Mouse (Mus musculus) left cerebral cortex, postnatal 10 days (tissue): ENCODE measurements around the gene Adgrl3. TPM values are rescaled to one million over a fixed set of nuclear protein-coding genes. Genes with fewer than 3 reads are reported as not detected.

Experiments
- DNase-seq, 2 experiments: peaks; one replicate each; pipeline ENCODE4 v3.0.0; 2021 to 2022; ENCODE audit warnings: low spot score in 2 of 2, mixed read lengths in 1 of 2; ENCODE audit errors: extremely low spot score in 1 of 2
- intact Hi-C: fragments of 180-260 bp; cut with DNase I; formaldehyde crosslinking; loops from one replicate; pipeline ENCODE4 v1.15.1; 2025
- total RNA-seq, 2 experiments: library from RNA; stranded (reverse); gene quantifications; 2 replicates each; pipeline ENCODE4 v1.2.3; 2021

Gene Adgrl3
- total RNA-seq, 2 experiments from 2014 or later, result 218 to 221 TPM

DNA sequence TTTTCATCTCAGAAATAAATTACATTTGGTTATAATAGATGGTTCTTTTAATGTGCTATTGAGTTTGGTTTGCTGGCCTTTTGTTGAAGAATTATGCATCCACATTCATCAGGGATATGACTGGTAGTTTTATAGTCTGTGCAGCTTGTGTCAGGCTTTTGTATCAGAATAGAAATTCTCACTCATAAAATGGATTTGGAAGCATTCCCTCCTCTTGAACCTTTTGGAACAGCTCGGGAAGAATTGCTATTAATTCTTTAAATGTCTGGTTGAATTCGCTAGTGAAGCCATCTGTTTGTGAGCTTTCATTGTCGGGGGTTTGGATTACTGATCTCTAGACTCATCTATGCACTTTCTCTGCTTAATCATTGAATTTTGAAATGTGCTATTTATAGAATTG, 666.3 kb downstream of the Adgrl3 start:
- intact Hi-C loops, result no loop called here
- DNase-seq, result no peak

DNA sequence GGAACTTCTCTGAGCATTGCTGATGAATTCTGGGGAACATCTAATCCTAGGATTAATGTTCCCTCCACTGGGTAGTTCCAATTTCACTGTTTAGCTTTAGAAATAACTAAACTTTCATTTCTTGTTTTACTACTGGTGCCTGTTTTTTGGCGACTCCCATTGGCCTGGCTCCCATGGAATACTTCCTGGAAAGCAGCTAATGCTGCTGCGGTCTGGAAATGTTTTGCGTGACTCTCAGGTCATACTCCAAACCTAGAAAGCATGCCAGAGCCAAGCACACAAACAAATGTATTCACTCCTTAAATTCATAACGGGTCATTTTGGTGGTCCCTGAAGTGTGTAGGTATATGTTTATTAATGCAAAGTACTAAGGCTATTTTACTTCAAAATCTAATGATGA, 666.9 kb downstream of the Adgrl3 start:
- intact Hi-C loops, result no loop called here
- DNase-seq, result no peak

DNA sequence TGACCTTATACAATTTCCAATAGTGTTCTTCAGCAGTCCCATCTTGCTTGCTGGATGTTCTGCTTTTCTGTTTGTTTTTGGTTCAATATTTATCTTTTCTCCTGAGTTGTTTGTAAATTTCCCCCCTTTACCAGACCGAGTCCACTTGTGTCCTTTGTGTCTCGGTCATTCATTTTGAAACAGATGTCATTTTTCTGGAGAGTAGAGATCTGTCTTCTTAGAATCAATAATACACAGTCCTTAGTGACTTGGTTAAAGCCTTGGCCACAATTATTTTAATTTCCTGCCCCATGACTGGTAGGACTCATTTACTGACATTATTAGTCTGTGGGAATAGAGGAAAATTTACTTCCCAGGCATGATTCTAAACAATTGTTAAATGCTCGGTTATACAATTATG, 709.7 kb downstream of the Adgrl3 start:
- no peak for DNase-seq
- intact Hi-C loops, result no loop called here

DNA sequence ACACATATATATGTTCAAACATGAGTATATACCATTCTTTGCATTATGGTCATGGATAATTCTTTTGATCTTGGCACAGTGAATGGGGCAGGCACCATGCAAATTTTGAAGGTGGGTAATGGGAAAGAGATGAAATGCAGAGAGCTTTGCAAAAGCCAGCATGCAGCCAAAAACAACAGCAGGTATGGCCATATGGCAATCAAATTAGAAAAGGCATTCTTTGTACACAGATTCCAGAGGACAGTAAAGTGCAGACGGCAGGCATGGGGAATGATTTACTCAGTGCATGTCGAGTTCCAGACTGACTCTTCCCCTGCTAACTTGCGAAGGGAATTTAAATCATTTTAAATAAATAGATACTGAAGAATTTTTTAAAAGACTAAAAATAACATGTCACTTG, 716.1 kb downstream of the Adgrl3 start:
- DNase-seq, result no peak
- intact Hi-C loops, result no loop called here

DNA sequence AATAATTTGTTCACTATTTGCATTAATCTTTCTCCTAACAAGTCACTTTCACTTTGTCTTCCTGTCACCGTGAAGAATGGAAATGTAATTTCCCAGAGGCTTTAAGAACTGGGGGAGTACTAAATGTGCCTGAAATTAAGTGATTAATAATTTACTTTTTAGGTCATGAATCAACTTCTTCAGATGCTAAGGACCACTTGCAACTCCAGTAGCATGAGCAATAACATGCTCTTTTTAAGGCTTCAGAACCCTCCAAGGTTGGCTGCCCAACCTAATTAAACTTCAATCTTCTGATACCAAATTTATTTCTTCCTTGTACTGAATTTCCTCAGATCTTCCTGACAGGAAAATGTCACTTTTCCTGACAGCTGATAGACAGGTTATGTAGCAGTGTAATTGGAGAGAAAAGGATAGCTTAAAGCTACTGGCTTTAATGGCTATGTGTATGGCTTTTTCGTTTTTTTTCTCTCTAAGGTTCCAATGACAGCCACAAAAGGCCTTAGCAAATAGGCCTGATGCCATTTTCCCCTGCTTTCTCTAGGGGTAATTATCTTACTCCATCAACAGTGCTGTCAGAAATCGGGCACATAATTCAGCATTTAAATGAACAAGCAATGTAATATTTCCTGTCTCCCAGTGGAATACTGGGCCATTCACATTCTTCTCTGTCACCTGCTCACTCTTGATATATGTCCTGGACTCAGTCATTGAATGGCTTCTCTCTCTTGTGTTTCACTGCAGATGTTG, 718.5 kb downstream of the Adgrl3 start:
- intact Hi-C loops, result no loop called here
- DNase-seq, result no peak

DNA sequence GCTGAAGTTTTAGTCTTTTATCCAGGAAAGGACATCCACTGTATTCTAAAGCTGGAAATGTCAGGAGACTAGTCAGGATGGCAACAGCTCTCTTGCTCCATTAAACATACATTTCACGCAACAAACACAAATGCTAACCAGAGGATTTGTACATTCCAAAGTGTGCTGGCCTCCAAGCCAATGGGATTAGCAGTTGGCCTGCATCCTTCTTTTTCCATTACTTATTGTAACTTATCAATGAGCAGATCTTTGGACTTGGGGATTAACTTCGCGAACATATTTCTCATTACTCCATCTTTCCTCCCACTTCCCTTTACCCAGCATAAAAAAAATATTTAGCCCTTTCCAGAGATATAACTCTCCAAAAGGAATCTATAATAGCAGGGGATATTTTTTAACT, 732.5 kb downstream of the Adgrl3 start:
- no peak for DNase-seq
- intact Hi-C loops, result no loop called here

DNA sequence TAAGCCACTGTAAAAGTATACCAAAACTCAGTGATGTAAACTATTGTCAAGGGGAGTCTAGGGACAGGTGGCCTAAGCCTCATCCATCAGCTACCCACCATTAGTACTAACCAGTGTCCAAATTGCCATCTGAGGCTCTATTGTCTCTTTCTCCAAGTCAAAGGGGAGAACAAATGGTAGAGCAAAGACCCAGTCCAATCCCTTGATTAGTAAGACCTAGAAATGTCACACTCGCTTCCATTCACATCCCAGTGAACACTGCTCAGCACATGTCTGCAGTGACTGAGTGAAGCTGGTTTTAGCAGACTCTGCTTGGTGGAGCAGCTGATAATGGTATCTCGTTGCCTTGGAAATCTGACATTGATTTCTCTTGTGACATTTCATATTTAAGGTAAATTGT, 735.8 kb downstream of the Adgrl3 start:
- DNase-seq, result no peak
- intact Hi-C loops, result no loop called here

DNA sequence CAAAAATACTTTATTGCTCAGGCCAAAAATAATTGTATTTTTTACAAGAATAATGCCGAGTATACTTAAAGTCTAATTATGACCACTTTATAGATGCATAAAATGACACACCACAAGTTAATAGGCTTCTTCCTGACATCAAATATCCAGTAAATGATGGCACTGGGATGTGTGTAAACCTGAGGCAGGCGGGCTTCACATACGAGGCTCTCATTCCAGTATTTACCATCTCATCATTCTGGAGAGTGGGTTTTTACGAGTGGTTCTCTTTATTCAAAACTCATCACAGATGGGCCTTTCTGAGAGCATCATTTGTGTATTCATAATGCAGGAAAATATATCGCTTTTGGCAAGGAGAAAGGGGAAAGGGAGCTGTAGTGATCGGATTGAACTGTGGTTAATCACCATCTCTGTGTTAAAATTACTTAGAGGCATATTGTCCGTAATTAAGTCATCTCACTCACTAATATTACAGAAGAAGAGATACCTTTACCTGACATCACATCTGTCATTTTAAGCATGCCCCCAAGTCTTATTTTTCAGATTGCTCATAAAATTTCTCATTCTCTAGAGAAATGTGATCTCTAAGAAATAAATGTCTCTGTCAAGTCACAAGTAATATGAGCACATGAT, 737.3 kb downstream of the Adgrl3 start:
- DNase-seq, result no peak
- intact Hi-C loops, result no loop called here

DNA sequence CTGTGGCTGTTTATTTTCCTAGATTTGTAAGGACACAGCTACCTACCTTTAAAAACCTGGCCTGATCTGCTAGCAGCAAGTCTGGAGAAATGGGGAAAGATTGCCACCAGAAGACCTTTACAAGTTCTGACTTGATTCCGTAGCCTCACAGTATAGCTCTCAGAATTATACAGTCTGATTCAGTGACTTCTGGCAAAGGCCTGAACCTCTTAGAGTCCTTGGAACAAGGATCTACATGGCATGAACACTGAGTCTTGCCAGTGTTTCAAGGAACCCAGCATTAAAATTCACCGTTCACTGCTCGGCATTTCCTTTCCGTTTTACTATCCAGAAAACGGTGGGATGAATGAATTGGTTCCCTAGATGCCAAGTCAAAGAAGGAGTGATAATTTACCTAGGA, 756.3 kb downstream of the Adgrl3 start:
- DNase-seq, result no peak
- intact Hi-C loops, result no loop called here

DNA sequence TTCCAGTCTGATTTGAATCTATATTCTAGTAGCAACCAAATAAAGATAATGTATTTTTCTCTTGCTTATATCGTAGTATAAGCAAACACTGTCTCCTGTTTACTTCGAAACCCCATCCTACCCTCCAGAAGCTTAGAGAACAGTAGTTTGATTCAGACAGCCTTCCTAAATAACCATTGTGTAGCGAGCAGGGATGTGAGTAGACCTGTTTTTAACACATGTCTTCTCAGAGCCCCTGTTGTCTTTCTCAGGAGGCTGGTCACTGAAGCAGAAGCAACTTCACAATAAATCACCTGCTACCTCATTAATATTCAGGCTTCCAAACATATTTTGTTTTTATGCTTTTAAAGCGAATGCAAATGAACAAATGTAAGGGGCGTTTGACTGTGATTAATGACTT, 756.8 kb downstream of the Adgrl3 start:
- intact Hi-C loops, result no loop called here
- DNase-seq, result no peak

DNA sequence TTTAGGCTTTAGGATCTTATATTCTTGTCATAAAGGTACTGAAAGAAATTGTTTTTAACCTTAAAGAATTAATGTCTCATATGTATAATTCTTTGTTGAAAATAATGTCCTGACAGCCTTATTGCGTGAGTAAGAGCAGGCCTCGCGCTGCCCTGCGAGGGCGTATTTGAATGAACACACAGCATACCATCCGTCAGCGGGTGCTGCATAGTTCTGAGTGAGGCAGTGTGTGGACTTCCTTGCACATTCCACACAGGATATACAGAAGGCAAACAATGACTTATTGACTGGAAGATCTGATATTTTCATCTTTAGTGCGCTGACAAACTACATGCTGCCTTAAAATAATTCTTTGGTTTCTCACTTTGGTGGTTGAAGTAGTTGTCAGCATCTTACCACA, 764.8 kb downstream of the Adgrl3 start:
- intact Hi-C loops, result no loop called here
- DNase-seq, result no peak

DNA sequence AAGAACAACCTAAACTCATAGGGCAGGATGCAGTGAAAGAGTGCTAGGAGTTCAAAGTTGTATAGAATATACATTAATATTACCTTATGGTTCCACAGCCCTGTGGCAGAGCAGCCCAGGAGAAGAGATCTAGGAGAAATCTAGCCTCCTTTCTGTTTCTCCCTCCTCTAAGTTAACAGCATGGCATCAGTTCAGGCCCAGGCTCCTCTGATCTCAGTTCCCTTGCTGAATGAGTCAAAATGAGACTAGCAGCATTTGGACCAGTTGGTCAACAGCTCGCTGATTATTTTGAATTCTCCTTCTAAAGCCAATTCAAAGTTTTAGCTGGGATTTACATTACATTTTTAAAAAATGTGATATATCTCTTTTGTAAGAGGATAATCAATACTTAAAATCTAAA, 770.8 kb downstream of the Adgrl3 start:
- DNase-seq, result no peak
- intact Hi-C loops, result no loop called here

DNA sequence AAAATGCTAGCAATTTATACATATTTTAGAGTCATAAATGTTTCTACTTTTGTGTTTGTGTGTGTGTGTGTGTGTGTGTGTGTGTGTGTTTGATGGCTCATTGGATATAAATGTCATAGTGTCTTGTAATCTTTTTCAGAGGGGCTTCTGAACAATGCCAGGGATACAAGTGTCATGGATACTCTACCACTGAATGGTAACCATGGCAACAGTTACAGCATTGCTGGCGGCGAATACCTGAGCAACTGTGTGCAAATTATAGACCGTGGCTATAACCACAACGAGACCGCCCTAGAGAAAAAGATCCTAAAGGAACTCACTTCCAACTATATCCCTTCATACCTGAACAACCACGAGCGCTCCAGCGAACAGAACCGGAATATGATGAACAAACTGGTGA, 774.2 kb downstream of the Adgrl3 start:
- no peak for DNase-seq
- intact Hi-C loops, result no loop called here

DNA sequence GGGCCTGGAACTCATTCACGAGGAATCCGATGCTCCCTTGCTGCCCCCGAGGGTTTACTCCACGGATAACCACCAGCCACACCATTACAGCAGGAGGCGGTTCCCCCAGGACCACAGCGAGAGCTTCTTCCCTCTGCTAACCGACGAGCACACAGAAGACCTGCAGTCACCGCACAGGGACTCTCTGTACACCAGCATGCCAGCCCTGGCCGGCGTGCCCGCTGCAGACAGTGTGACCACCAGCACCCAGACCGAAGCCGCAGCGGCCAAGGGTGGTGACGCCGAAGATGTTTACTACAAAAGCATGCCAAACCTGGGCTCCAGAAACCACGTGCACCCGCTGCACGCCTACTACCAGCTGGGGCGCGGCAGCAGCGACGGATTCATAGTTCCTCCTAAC, 774.7 kb downstream of the Adgrl3 start:
- peak in 1 of 2 experiments; percentile 23 for DNase-seq
- intact Hi-C loops, result no loop called here

DNA sequence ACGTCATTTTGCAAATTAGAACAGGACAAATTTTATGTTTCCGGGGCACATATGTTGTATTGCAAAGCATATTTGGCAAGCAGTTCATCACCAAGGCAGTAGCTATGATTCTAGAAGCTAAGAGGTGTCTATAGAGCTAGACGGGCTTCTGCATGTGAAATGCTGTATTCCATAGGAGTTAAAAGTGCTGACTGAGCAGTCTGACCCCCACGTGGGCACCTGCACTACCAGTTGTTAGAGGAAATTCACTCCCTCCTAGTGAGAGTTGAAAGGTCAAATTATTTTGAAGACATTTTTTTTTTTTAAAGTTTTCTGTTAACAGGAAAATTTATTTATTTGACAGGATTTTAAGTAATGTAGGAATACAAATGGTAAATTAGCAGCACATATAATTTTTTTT, 776.2 kb downstream of the Adgrl3 start:
- intact Hi-C loops, result no loop called here
- DNase-seq, result no peak

DNA sequence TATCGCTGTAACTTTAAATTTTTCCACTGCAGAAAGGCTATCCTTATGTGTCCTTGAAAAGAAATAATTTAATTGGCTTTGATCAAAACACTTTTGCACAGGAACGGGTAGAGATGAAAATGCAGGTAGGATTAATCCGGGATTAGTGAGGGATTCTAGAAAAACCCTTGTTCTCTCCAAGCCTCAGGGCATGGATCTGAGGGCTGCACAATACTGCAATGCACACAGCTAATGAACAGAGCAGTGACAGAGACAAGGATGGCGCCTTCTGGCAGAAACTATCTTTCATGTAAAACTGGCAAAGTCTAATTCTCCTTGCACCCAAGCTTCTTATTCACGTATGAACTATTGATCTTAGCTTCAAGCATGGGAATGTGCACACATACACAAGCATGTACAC, 791.0 kb downstream of the Adgrl3 start:
- intact Hi-C loops, result no loop called here
- DNase-seq, result no peak

DNA sequence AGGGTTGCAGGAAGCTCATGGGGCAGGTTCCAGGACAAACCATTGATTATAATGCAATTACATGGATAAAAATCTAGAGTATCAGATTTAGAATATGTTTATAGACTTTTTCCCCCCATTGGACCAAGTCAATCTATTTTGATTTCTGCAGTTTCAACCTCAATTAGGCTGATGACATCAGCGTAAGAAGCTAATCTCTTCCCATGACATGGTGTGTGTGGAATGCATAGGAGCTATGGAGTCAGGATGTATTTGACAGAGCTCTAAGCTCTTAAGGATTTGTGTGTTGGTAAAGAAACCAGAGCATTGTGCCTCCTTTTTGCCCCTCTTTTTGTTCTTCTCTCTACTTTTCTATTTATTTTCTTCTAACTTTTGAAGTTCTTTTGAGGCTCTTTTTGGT, 812.1 kb downstream of the Adgrl3 start:
- intact Hi-C loops, result no loop called here
- DNase-seq, result no peak

DNA sequence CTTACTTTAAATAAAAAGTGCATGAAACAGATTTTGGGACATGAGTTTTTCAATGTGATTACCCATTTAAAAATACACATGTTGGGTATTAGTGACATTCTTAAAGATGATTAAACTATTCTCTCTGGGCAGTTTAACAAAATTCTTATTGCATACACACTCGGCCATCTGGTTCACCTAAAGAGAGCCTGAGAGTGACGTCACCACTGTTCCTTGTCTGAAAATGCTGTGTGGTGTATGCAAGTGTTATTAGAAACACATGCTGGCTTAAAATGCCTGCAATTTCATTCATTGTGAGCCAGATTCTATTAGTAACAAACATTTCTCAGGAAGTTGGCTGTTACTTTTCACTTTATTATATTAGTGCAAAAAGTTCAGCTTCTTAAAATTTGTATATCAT, 812.7 kb downstream of the Adgrl3 start:
- DNase-seq, result no peak
- intact Hi-C loops, result no loop called here

DNA sequence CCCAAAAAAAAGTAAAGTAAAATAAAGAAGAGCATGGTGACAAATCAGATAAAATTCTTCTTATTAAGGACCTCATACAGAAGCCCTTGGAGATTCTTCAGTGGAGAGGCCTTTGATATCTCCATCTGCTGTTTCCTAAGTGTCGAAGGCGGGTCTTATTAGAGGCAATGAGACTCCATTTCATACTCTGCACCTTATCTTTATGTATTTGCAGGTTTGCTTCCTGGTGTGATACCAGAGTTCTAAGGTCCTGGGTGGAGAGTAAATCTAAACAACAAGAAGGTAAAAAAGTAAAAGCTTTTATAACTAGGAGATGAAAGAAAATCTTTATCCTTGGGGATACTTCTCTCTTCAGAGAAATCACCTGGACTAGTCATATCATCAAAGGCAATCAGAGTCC, 817.9 kb downstream of the Adgrl3 start:
- no peak for DNase-seq
- intact Hi-C loops, result no loop called here

DNA sequence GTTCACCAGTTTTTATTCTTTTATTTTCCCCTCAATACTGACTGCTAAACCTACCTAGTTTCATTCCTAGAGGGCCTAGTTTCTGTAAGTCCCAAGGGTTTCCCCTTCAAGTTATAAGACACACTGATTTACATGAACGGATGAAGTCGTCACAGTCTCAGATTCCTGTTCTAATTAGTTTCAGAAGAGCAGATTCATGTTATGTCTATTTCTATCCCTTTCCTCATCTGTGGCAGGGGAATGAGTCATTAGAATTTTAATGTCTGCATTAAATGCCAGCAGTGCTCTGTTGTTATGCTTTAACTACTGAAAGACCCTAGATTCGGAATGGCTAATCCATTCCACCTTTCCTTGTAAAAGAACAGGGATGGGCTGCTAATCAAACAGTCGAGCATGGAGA, 823.9 kb downstream of the Adgrl3 start:
- DNase-seq, result peak in 1 of 2 experiments; percentile 1

DNA sequence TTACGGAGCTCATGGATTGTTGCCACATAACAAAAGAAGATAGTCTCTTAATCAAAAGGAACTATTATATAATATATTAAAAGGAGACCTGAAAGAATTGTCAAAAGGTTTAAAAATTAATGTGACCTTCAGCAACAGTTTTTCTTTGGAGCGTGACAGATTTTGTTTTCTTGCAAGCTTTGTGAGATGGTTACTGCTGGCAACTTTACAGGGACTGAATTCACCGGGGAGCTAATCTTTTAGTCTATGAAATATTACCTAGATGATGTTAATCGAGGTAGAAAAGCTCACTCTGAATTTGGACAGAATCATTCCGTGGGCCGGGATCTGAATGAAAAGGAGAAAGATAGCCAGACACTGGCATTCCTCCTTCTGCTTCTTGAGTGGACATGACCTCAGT, 850.4 kb downstream of the Adgrl3 start:
- intact Hi-C loops, result no loop called here

More for the DNA sequence above, 823.9 kb downstream of the Adgrl3 start:
- intact Hi-C loops, result no loop called here

More for the DNA sequence above, 850.4 kb downstream of the Adgrl3 start:
- no peak for DNase-seq
